Mouse (Mus musculus) monocyte, adult 5-6 weeks (primary cell): ENCODE results near the gene Kif26b. TPM values are rescaled to one million over a fixed set of nuclear protein-coding genes. Genes with fewer than 3 reads are reported as not detected.

Experiments
- ATAC-seq: fragments of 153-309, 156-312 bp; replicated peaks from 2 replicates; pipeline ENCODE4 v1.8.0; 2017; ENCODE audit warnings: mild to moderate bottlenecking; ENCODE audit not compliant: low TSS enrichment, insufficient number of reproducible peaks, severe bottlenecking, poor library complexity, low FRiP score
- total RNA-seq: library from RNA; stranded (forward); fragments of 200-1000, 200-491, 200-594 nt; gene quantifications from 3 replicates; pipeline ENCODE4 v1.2.3, GENCODE M21; 2017

The Kif26b gene
- total RNA-seq, 1 experiment from 2014 or later: not detected

DNA sequence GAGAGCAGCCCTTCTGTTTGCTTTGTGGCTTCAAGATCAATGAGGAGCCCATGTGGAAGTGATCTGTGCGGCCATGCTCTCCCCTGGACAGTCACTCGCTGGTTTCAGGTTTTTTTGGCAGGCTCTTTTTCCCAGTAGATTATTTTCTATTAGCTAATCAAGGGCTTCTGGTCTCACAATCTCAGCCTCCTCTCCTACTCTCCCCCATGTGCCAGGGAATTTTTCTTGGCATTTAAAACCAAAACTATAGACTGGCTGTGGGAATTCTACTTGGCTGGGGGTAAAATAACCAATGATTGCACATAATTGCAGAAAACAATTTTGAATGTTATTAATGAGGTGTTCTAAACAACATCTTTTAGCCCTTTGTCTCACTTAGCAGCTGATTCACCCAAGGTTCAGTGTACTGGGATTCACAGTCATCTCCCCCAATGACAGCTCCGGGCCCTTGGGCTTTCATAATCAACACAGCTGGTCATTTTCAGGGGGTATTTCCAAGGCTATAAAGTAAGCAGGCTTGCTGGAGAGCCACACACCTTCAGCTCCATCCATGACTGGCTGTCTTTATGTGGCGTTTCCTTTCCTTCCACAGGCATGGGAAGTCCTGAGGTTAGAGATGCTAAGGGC lies 44.6 kb downstream of the Kif26b start:
- ATAC-seq: no peak

DNA sequence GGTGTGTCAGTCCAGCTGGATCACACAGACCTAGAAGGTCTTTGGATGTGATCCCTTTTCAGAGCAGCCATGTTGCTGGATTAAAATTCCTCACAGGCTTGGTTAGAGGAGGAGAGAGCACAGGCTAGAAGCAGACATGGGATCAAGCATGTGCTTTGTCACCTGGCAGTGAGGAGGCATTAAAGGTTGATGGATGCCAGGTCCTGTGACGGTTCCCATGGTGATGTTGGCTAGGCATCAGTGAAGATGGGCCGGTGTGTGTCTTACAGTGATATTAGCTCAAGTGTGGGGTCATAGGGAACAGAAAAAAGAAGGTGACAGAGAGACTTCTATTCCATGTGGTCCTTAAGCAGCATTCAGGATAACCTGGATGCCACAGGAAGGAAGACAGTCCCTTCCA lies 46.8 kb downstream of the Kif26b start:
- no peak for ATAC-seq

DNA sequence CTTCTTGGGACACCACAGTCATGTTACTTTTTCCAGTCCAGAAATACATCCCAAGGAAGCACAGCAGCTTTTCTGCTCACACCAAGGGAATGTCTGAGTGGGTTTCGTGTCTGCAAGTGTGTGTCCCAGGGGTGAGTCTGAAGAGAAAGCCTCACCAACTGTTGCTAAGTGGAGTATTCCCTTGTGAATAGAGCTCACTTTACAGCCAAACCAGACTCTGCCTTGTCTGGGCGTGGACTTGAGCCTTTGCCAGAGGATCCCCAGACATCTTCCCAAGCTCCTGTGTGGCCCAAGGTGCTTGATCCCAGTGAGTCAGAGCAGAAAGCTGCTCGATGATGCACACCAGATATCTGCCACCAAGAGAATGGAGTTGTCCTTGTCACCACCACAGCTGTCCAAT lies 48.0 kb downstream of the Kif26b start:
- no peak for ATAC-seq

DNA sequence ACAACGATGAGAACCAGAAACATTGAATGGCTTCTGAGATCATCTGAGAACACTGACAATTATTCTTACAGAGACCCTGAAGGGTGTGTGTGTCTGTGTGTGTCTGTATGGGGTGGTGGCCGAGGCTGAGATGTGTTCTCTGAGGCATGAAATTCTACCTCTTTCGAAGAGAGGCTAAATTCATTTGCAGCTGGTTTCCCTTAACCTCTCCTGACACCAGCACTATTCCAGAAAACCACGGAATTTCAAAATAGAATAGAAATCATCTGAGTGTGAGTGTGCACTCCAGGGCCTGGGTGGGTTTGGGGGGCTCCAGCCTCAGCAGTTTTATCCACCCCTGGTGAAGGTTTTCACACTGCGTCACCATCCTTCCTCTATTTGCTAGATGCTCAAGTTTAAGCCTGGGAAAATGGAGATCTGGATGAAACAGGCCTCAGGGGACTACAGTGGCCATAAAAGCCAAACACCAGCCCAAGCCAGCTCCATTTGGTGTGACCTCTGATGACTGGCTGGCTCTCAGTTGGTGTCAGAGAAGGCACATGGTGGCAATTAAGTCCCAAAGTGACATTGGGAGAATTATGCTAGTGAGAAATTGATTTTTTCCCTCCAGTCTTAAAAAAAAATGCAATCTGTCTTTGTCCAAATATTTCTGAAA lies 56.6 kb downstream of the Kif26b start:
- ATAC-seq: no peak

DNA sequence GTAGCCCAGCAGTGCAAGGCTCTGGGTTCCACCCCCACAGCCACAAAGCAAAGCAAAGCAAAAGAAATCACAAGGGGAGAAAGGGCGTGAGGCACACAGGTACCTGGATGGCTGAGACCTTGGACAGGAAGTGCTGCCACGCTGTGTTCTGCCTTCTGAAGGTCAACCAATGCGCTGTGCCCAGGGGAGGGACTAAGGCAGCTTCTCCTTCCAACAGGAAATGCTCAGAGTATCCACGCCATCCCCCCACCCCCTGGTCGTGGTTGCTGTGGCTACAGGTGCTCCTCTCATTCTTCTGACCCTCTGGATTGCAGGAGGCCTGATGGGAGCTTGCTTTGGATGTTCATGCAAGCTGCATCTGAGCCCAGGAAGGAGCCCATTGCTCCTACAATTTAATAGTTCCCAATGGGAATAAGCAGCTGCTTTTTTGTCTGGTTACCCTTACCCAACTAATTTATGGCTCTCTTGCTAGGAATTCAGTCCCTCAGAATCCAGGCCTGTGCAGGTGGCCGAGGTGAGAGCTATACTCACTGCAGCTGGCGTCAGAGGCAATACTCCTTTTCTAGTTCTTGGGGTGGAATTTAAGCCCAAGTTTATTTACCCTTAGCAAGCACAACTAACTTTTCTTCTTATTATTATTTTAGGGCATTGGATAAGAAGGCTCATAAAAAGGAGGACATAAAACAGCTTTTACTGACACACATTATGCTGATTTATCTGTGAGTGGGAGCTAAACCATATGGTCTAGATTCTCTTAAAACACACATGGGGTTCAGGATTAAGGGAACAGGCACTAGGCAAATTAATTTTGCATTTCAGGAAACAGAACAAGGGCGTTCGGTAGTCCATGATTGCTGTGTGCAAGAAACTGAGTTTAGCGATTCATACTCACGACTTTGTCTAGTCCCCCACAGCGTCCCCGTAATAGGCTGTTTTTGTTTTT lies 61.6 kb downstream of the Kif26b start:
- ATAC-seq: no peak

DNA sequence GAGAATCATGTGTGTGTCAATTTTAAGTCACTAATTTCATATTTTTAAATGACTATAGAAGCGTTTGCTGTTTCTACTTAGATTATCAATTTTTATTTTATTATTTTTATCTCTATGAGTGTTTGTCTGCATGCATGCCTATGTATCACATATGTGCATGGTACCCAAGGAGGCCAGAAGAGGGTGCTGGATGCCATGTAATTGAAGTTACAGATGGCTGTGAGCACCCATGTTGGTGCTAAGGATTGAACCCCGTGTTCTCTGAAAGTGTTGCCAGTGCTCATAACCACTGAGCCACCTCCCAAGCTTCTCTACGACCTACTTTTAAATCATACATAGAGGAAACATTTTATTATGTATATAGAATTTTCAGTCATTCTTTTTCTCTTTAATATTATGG lies 68.2 kb downstream of the Kif26b start:
- ATAC-seq: no peak

DNA sequence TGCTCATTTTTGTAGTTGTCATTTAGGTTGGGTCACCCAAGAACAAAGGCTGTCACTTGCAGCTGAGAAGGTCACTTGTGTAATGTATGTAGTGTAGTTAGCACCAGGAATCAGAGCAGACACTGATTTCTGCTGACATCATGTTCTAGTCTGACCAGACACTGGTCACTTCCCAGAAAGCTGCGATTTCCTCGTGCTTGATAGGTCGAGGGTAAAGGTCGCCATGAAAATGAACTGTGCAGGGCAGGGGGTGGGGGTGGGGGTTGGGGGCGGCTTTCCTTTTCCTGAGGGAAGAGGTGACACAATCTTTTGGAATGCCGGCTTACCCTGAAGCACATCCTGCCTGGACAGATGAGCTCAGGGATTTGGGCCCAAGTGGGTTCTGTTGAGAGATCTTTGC lies 68.8 kb downstream of the Kif26b start:
- no peak for ATAC-seq

DNA sequence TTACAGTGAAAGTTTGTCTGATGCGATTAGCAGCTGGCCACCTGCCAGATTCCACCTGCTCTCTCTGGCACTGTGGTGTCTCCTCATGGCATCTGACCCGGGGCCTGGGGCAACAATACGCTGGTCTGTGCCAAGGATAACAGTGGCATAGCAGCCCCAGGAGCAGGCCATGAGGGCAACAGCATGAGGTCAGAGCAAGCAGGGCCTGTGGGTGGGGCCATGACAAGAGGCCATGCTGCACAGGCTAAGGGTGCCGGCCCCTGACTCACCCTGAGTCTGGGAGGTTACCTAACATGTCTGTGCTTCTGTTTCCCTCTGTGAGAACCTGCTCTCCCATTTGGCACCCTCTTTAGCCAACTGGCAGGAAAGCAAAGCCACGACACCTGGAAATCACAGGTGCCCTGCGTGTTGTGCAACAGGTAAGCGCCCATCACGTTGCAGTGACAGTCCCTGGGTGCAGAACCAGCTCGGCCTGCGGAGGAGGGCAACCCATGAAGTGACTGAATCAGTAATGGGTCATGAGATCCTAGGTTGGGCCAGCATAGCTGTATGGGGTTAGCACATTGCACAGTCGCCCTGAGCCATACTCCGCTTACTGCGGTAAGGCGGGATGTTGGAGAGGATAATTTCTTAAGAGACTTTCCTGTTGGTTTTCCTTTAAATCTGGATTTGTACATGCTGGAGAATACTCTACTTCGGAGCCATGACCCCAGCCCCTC lies 72.1 kb downstream of the Kif26b start:
- no peak for ATAC-seq

DNA sequence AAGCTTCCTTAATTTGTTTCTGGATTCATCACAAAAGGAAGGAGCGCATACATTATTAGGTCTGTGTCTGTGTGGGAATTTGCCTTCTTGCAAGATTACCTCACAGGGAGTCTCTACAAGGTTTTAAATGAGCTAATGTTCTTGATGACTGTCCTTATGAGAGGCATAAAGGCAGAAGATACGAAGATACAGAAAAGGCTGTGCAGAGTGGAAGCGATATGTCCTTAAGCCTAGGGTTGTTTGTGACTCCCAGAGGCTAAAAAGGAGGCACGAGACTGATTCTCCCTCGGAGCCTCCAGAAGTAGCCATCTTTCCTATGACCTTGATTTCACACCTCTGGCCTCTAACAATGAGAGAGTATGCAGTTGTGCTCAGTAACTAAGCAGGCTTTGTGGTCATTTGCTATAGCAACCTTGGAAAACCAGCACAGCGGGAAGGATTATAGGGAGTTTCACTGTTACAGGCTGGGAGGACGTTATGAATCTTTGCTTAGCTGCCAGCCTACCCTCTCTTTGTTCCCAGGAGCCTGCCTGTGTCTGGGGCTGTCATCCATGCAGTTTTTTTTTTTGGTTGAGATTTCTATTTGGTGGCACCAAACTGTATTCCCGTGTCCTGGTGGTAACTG lies 80.3 kb downstream of the Kif26b start:
- no peak for ATAC-seq

DNA sequence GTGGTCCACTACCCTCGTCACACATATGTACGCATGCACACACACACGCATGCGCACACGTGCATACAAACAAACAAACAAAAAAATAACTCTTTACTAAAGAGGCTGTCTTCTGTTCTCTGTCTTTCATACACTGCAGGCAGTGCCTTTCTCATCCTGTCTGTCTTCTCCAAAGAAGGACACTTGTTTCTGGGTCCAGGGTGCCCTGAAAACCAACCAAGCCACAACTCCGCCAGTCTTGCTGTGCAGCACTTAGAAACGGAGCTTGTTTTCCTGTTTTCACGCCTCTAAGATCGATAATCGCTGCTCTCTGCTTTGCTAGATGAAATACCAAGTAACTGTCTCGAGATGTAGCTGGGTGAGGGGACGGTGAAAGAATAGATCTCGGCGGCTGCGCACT lies 82.6 kb downstream of the Kif26b start:
- no peak for ATAC-seq

DNA sequence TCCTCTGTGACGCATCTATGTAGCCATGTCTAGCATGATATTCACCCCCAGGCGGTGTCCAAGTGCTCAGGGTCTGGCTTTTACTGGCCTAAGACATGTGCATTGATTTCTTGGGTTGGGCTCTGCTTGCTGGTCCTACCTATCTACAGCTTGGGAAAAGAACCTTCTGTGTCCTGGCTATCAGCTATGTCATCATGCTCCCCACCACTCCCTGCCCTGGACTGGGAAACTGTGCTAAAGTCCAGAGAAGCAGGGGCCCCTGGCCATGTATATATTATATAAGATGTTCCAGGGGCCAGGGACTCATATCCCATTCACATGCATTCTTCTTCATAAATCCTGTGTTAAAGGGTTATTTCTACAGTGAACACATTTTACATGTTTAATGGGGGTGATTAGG lies 92.4 kb downstream of the Kif26b start:
- ATAC-seq: no peak

DNA sequence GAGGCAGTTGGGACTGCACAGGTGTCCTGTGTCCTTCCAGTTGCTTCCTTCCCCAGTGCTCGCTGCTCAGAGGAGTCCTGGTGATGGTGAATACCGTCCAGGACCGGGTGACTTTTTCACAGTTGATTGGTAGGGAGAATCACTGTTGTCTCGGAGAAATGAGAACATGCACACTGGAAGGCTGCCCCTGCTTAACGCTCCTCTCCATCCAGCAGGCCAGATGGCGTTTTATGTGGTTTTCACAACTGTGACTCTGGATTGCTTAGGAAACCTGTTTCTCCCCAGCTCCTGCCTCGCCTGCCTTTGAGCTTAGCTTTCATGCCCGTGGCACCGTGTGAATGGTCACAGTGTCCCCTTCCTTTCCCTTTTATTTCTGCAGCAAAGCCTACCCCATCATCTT lies 95.0 kb downstream of the Kif26b start:
- no peak for ATAC-seq

DNA sequence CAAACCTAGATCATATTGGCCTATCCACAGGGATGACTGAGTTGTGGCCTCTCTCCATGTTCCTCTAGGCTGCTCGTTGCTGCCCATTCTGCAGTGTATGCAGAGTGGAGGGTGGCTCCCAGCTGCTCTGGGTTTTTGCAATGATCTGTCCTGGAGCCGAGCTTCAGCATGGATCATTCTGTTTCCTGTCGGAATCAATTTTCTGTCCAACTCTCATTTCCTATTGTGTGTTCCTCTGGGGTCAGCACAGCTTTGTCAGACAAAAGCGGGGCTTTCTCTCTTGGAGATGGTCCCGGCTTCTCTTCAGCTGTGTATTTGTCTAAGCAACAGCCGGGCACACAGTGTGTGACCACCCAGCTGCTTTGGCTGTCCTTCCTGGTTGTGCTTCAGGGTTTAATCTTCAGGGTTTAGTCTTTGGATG lies 98.0 kb downstream of the Kif26b start:
- ATAC-seq: no peak

DNA sequence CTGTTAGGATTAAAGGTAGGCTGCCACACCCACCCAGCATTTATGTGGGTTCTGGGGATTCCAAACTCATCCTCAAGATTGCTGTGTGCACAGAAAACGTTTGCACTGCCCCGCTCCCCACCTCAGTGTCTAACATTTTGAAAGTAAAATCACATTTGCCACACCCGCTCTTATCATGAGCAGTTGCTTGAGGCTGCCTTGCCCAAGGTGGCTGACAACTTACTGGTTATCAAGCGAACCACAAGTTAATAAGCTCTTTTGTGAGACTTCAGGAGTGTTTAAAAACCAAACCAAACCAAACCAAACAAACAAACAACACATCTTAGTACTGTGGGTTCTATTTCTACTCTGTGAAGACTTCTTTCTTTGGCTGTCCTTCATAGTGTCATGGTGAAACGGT lies 101.1 kb downstream of the Kif26b start:
- ATAC-seq: no peak

DNA sequence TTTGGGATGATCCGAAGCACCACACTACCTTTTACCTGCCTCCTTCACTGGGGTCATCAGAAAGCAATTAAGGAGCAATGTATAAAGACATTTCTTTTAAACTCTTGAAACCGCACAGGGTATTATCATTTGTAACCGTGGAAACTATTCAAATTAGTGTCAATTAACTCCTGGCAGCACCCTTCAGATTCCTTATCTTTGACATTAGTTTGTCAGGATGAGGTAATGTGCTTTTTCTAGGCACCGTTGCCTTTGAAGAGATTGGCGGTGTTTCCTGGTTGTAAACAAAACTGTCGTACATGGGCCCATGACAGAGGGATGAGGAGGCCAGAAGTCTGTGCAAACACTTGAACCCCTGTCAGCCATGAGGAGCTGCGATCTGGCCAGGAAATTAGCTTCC lies 102.9 kb downstream of the Kif26b start:
- no peak for ATAC-seq

DNA sequence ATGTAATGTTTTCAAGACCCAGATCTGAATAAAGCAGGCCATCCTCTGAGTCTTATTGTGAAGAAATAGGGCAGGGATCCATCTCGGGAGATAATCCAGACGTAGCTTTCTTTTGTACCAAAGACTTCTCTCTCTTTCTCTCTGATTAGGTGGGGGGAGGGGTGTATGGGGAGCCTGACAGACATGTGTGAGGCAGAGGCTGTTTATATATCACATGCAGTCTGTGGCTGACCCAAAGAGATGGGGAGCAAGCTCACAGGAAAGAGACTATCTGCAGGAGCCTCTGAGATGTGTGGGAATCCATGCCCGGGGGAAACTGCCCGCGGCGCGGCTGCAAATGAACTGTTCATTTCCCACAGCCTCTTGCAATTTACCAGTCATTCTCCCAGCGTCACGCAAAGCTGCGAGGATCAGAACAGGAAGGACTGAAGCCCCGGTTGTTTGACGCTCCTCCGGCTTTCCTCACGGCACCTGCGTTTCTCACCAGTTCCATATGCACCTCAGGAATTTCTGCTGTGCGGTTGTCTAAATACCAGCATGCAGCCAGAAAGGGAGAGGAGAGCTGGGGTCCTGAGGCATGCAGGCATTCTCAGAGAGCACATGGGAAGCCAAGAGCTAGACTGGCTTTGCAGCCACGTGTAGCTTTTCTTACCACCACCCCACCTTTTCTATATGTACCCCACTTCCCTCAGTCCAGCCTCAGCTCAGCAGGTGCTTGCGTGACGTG lies 105.6 kb downstream of the Kif26b start:
- no peak for ATAC-seq

DNA sequence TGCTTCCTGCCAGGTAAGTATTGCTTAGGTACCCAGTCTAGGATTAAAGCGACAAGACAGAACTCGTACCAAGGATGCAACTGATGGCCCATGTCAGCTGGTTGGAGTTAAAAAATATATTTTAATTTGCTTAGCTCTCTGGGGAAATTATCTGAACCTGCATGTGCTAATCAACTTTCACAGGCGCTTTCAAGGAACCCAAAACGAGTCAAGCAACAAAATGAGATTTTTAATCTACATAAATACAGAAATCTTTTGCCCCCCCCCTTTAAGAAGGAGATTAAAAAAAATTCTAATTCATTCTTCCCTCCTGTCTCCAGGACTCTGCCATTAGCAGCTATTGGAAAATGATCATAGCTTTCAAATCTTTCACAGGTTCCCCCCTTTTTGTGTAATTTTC lies 106.5 kb downstream of the Kif26b start:
- ATAC-seq: no peak

DNA sequence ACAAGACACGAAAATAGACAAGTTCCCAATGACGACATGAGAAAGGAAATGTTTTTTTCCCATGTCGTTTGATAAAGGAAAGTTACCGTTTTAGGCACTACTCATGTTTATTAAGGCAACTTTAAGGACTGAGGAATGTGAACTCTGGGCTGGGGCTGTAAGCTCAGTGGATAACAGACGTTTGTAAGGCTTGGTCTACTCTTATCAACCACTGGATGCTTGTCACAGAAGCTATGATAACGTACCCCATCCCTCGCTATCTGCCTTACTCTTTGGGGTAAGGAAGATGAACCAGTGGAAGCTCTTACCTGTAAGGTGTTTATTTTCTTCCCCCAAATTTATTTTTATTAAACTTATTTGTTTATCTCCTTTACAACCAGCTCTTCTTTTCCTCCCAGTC lies 108.4 kb downstream of the Kif26b start:
- no peak for ATAC-seq
